Mouse (Mus musculus) heart, adult 2 months (tissue): ENCODE data around the gene Rsbn1. TPM values are rescaled to one million over a fixed set of nuclear protein-coding genes. Genes with fewer than 3 reads are reported as not detected.

Experiments
- DNase-seq, 2 experiments: peaks; one replicate each; pipeline ENCODE4 v3.0.0; 2021
- H3K27ac ChIP-seq: fragments of 200-600 bp; 2 replicates; pipeline ENCODE4 v1.8.1; 2022
- H3K27me3 ChIP-seq: fragments of 200-500 bp; 2 replicates; pipeline ENCODE4 v1.6.1; 2012; ENCODE audit warnings: mild to moderate bottlenecking, low read length, inconsistent platforms, mixed read lengths; ENCODE audit not compliant: control insufficient read depth, insufficient read depth
- H3K36me3 ChIP-seq: fragments of 200-500 bp; 2 replicates; pipeline ENCODE4 v1.6.1; 2012; ENCODE audit warnings: low read length, inconsistent platforms; ENCODE audit not compliant: control insufficient read depth, insufficient read depth
- H3K4me1 ChIP-seq: fragments of 200-500 bp; 2 replicates; pipeline ENCODE4 v1.6.1; 2011; ENCODE audit warnings: low read length; ENCODE audit not compliant: control insufficient read depth, insufficient read depth
- H3K4me3 ChIP-seq: fragments of 200-600 bp; 2 replicates; pipeline ENCODE4 v1.8.1; 2022
- H3K79me2 ChIP-seq: fragments of 200-500 bp; replicated peaks from 2 replicates; pipeline ENCODE4 v1.6.1; 2012; ENCODE audit warnings: mild to moderate bottlenecking, inconsistent platforms, low read length, moderate library complexity, mixed read lengths; ENCODE audit not compliant: control insufficient read depth, insufficient read depth
- H3K9ac ChIP-seq: fragments of 200-500 bp; 2 replicates; pipeline ENCODE4 v1.6.1; 2012; ENCODE audit warnings: low read depth, mild to moderate bottlenecking, control low read depth, inconsistent platforms, low read length, mixed read lengths
- CTCF ChIP-seq: fragments of 200-600 bp; IDR thresholded peaks from 2 replicates; pipeline ENCODE4 v1.8.1; 2022; ENCODE audit warnings: antibody characterized with exemption, mild to moderate bottlenecking, moderate library complexity
- EP300 ChIP-seq: fragments of 200-500 bp; IDR thresholded peaks from 2 replicates; pipeline ENCODE4 v1.6.1; 2011; ENCODE audit warnings: low read depth, low read length, control low read depth; ENCODE audit not compliant: insufficient read depth
- POLR2A ChIP-seq: fragments of 200-500 bp; IDR thresholded peaks from 2 replicates; pipeline ENCODE4 v1.6.1; 2011; ENCODE audit warnings: mild to moderate bottlenecking, low read depth, low read length, control low read depth; ENCODE audit not compliant: insufficient read depth
- WGBS: fragments of 180-500 bp; shearing (Covaris S2); methylation state at CpG from one replicate; pipeline ENCODE4 v1.1.7; 2018; 5-methylcytosine and 5-hydroxymethylcytosine counted together
- intact Hi-C: fragments of 180-260 bp; cut with DNase I; formaldehyde crosslinking; loops from one replicate; pipeline ENCODE4 v1.15.1; 2025
- long read RNA-seq: library from polyadenylated mRNA; stranded (forward); transcript quantifications from one replicate; pipeline ENCODE4 v2.0.0, GENCODE M21; 2021
- polyA plus RNA-seq: library from polyadenylated mRNA; depleted of rRNA; stranded (reverse); fragments of >200 nt; gene quantifications from 2 replicates; pipeline ENCODE4 v1.2.3, GENCODE M21; 2012; rRNA removed
- total RNA-seq, 2 experiments: library from RNA; stranded (reverse); gene quantifications; 2 replicates each; pipeline ENCODE4 v1.2.3; 2021

The Rsbn1 gene
- 1 to 10 TPM; 7.9 to 8.2 TPM for total RNA-seq
- polyA plus RNA-seq: 1.6 and 3.2 TPM in 2 replicates
- long read RNA-seq, full-length matches to known transcripts: 2 of 3 reads
- long read RNA-seq, partial matches to known transcripts: 1 of 3 reads
- long read RNA-seq, other reads (novel, unspliced or antisense): 0 of 3 reads

- Histone ChIP-seq H3K4me1 (peaks cover 3% of the 10 kb centered on the region), H3K27me3 (no peaks in the 10 kb centered on the region), H3K27ac (peak within 1 kb of the TSS; percentile 96), H3K36me3 (peaks cover 8% of the 10 kb centered on the region), H3K9ac (peak within 1 kb of the TSS; percentile 91), H3K79me2 (peaks cover 1% of the 10 kb centered on the region; the same call in 1 of the 2 replicates), H3K4me3 (peak within 1 kb of the TSS; percentile 95)
- whole genome bisulfite sequencing: under 1% methylated on average over 54 of the region's 55 CpGs
- intact Hi-C loops: loop anchor here (1.0 to 10.0 kb wide), 3 partner anchors 53 to 528 kb away; partner anchors contain the start of gene Magi3
- TF ChIP-seq CTCF (peak; percentile 35; the same call in 1 of the 2 replicates), EP300 (0 out of 2 replicates have a peak, but pooled peaks have one; percentile 65), POLR2A (peak; percentile 77)
- peak; percentile 93 to 98 for DNase-seq
Measured at GRCm38 (mm10) chr3:103914010-103914669, at the start of gene Rsbn1. Rsbn1 (plus strand) TSS chr3:103914120.

- TF ChIP-seq CTCF (no peak), POLR2A (no peak), EP300 (no peak)
- Histone ChIP-seq H3K79me2 (no peaks in the 10 kb centered on the region), H3K27ac (no peak overlapping the region), H3K4me1 (no peaks in the 10 kb centered on the region; the same call in 1 of the 2 replicates), H3K27me3 (no peaks in the 10 kb centered on the region), H3K36me3 (no peaks in the 10 kb centered on the region), H3K9ac (no peak overlapping the region), H3K4me3 (no peak overlapping the region)
- intact Hi-C loops: no loop called here
- 92% methylated on average over 6 of the region's 6 CpGs for WGBS
- DNase-seq: no peak
Measured at GRCm38 (mm10) chr3:103864200-103864599, 49.7 kb upstream of the Rsbn1 start.

GRCm38 (mm10) chr3:103867424-103867971 lies 46.4 kb upstream of the Rsbn1 start:
- intact Hi-C loops: no loop called here
- Histone ChIP-seq H3K27me3 (no peaks in the 10 kb centered on the region), H3K4me1 (no peaks in the 10 kb centered on the region), H3K27ac (no peak overlapping the region), H3K9ac (no peak overlapping the region), H3K36me3 (no peaks in the 10 kb centered on the region), H3K4me3 (no peak overlapping the region), H3K79me2 (no peaks in the 10 kb centered on the region)
- no peak for DNase-seq
- WGBS: 91% methylated on average over 5 of the region's 5 CpGs
- TF ChIP-seq CTCF (no peak), POLR2A (no peak), EP300 (no peak)

- Histone ChIP-seq H3K4me3 (no peak overlapping the region), H3K79me2 (no peaks in the 10 kb centered on the region), H3K4me1 (no peaks in the 10 kb centered on the region), H3K36me3 (no peaks in the 10 kb centered on the region), H3K9ac (no peak overlapping the region), H3K27me3 (no peaks in the 10 kb centered on the region), H3K27ac (no peak overlapping the region)
- DNase-seq: no peak
- TF ChIP-seq POLR2A (no peak), CTCF (no peak), EP300 (no peak)
- intact Hi-C loops: no loop called here
- WGBS: 78% methylated on average over 4 of the region's 4 CpGs
Measured at GRCm38 (mm10) chr3:103868008-103868407, 45.9 kb upstream of the Rsbn1 start.

- DNase-seq: peak in 1 of 2 experiments; percentile 16
- no peak for TF ChIP-seq POLR2A
- TF ChIP-seq CTCF: no peak
- TF ChIP-seq EP300: no peak
- no peaks in the 10 kb centered on the region for H3K79me2 ChIP-seq
- H3K27ac ChIP-seq: no peak overlapping the region
- H3K36me3 ChIP-seq: no peaks in the 10 kb centered on the region
- H3K4me1 ChIP-seq: no peaks in the 10 kb centered on the region
- no peak overlapping the region for H3K4me3 ChIP-seq
- no peak overlapping the region for H3K9ac ChIP-seq
- 36% methylated on average over 3 of the region's 3 CpGs for WGBS
- H3K27me3 ChIP-seq: no peaks in the 10 kb centered on the region
- intact Hi-C loops: no loop called here
Measured at GRCm38 (mm10) chr3:103872663-103873098, 41.2 kb upstream of the Rsbn1 start.

- Histone ChIP-seq H3K79me2 (no peaks in the 10 kb centered on the region), H3K4me1 (no peaks in the 10 kb centered on the region), H3K4me3 (no peak overlapping the region), H3K36me3 (no peaks in the 10 kb centered on the region), H3K27me3 (no peaks in the 10 kb centered on the region), H3K9ac (no peak overlapping the region), H3K27ac (no peak overlapping the region)
- intact Hi-C loops: no loop called here
- no peak for TF ChIP-seq POLR2A
- no peak for TF ChIP-seq EP300
- no peak for TF ChIP-seq CTCF
- WGBS: 42% methylated on average over 7 of the region's 7 CpGs
- no peak for DNase-seq
Measured at GRCm38 (mm10) chr3:103874329-103874728, 39.6 kb upstream of the Rsbn1 start.
